Mouse (Mus musculus) spleen, adult 2 months (tissue): ENCODE data around the gene Ccdc92.

Experiments used
- CTCF ChIP-seq: fragments of 200-500 bp; IDR thresholded peaks from 2 replicates; pipeline ENCODE4 v1.5.1; 2011; ENCODE audit warnings: mild to moderate bottlenecking, inconsistent platforms; ENCODE audit not compliant: insufficient read depth, insufficient read length, insufficient replicate concordance; ENCODE audit errors: extremely low read depth
- POLR2A ChIP-seq: fragments of 200-500 bp; IDR thresholded peaks from 2 replicates; pipeline ENCODE4 v1.6.1; 2011; ENCODE audit warnings: low read depth, low read length, inconsistent platforms

DNA sequence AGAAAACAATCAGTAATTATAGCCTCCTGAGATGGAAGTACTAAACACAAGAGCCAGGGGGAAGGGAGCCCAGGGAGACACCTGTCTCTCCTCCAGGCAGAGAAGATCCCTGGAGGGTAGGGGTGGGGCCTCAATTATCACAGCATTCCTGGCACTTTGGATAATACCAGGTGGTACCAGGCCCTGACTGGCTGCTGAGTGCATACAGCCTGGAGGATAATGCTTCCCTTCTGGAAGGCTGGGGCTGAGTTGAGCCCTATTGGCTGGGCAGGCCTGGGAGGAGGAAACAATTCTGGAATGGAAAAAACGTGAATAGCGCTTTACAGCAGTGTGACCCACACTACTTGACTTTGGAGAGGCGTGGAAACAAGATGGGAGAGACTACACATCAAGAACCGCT is 10.7 kb downstream of the Ccdc92 start:
- TF ChIP-seq CTCF (no peak), POLR2A (no peak)
